Mouse (Mus musculus) cerebellum, adult 2 months (tissue): ENCODE data around the gene Tfcp2.

ENCODE experiments used
- CTCF ChIP-seq: fragments of 200-500 bp; IDR thresholded peaks from 2 replicates; pipeline ENCODE4 v1.5.1; 2011; ENCODE audit warnings: low read depth, mild to moderate bottlenecking, control low read depth, low read length, moderate library complexity, borderline replicate concordance; ENCODE audit not compliant: insufficient read depth
- POLR2A ChIP-seq: fragments of 200-500 bp; IDR thresholded peaks from 2 replicates; pipeline ENCODE4 v1.6.1; 2011; ENCODE audit warnings: low read length, control low read depth, borderline replicate concordance; ENCODE audit not compliant: insufficient read depth

DNA sequence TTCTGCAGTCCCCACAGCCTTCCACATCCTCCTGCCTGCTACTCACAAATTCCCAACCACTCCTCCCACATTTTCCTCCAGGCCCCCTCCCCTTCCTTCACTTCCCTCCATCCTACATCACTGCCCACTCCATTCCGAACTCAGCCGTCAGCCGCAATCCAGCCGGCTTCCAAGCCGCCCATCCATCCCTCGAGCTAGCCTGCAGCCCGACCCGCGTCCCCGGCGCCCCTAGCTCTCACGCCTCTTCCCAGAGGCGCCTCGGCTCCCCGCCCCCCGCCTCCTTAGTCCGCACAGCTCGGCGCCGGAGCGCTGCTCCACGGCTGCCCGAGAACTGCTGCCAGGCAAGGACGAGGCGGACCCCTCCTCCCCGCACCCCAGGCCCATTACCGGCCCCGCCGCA is 57.2 kb downstream of the Tfcp2 start:
- TF ChIP-seq CTCF (no peak), POLR2A (no peak)
